Mouse (Mus musculus): ENCODE results near the gene Zfp13.

DNA sequence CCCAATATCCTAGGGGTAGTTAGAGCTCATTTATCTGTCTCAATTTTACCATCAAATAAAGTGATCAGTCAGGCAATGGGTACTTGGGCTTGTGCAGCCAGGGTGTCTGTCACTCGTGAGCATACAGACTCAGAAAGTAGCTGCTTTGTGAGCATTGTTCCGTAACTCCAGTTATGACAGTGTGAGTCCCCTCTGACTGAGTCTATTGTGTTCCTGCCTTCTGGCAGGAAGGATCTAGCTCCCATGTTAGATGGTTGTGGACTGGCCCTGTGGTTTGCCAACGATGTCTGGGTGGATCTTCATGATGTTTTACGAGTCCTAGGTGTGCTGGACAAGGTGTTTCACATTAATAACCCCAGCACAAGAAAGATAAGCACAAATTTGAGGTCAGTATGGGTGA lies 56.5 kb downstream of the Zfp13 start:
- TF ChIP-seq TAL1 (IDR thresholded peaks at IDR 0.05; ENCODE audit: low read length) (no peak), GATA1 (IDR thresholded peaks at IDR 0.05; ENCODE audit: low read length) (no peak)

All from erythroblast, embryonic 14.5 days (primary cell).